Mouse (Mus musculus) left cerebral cortex, adult 2 months (tissue): Measurements from ENCODE around the gene Lamc2. TPM values are rescaled to one million over a fixed set of nuclear protein-coding genes. Genes with fewer than 3 reads are reported as not detected.

Source experiments
- DNase-seq, 2 experiments: peaks; one replicate each; pipeline ENCODE4 v3.0.0; 2021 to 2022; ENCODE audit warnings: low spot score in 2 of 2, mixed read lengths in 1 of 2; ENCODE audit errors: extremely low spot score in 1 of 2
- H3K27ac ChIP-seq: fragments of 200-600 bp; 2 replicates; pipeline ENCODE4 v1.8.1; 2022
- H3K4me3 ChIP-seq: fragments of 200-600 bp; 2 replicates; pipeline ENCODE4 v1.8.1; 2022
- CTCF ChIP-seq: fragments of 200-600 bp; IDR thresholded peaks from 2 replicates; pipeline ENCODE4 v1.8.1; 2022; ENCODE audit warnings: antibody characterized with exemption, mild to moderate bottlenecking, moderate library complexity
- intact Hi-C: fragments of 180-260 bp; cut with DNase I; formaldehyde crosslinking; loops from one replicate; pipeline ENCODE4 v1.15.1; 2025
- total RNA-seq, 2 experiments: library from RNA; stranded (reverse); gene quantifications; 2 replicates each; pipeline ENCODE4 v1.2.3; 2021

Lamc2 gene
- total RNA-seq, 2 experiments from 2014 or later = 12.1 to 12.5 TPM

- H3K4me3 ChIP-seq = no peak overlapping the region
- H3K27ac ChIP-seq = no peak overlapping the region
- intact Hi-C loops = no loop called here
- TF ChIP-seq CTCF = no peak
- no peak for DNase-seq
These were observed 46.0 kb downstream of the Lamc2 start for GRCm38 (mm10) chr1:153140265-153140664.

GRCm38 (mm10) chr1:153139635-153140034 is 46.6 kb downstream of the Lamc2 start:
- intact Hi-C loops = no loop called here
- no peak for DNase-seq
- TF ChIP-seq CTCF = no peak
- Histone ChIP-seq H3K27ac (no peak overlapping the region), H3K4me3 (no peak overlapping the region)

GRCm38 (mm10) chr1:153138486-153138885 is 47.8 kb downstream of the Lamc2 start:
- intact Hi-C loops = no loop called here
- no peak for TF ChIP-seq CTCF
- DNase-seq = no peak
- Histone ChIP-seq H3K4me3 (no peak overlapping the region), H3K27ac (no peak overlapping the region)

GRCm38 (mm10) chr1:153136647-153137046 is 49.6 kb downstream of the Lamc2 start:
- TF ChIP-seq CTCF = no peak
- intact Hi-C loops = no loop called here
- DNase-seq = no peak
- Histone ChIP-seq H3K27ac (no peak overlapping the region), H3K4me3 (no peak overlapping the region)

- intact Hi-C loops = loop anchor here (2.0 kb wide), 1 partner anchor 47 kb away; no protein-coding TSS in a partner anchor
- H3K4me3 ChIP-seq = no peak overlapping the region
- DNase-seq = peak in 1 of 2 experiments; percentile 14
- no peak overlapping the region for H3K27ac ChIP-seq
- TF ChIP-seq CTCF = no peak
These were observed 52.1 kb downstream of the Lamc2 start for GRCm38 (mm10) chr1:153133865-153134781.

GRCm38 (mm10) chr1:153129992-153130713 is 56.1 kb downstream of the Lamc2 start:
- no peak overlapping the region for H3K27ac ChIP-seq
- no peak overlapping the region for H3K4me3 ChIP-seq
- intact Hi-C loops = no loop called here
- DNase-seq = peak in 1 of 2 experiments; percentile 14
- TF ChIP-seq CTCF = no peak

- Histone ChIP-seq H3K27ac (no peak overlapping the region), H3K4me3 (no peak overlapping the region)
- DNase-seq = no peak
- no peak for TF ChIP-seq CTCF
- intact Hi-C loops = no loop called here
These were observed 57.5 kb downstream of the Lamc2 start for GRCm38 (mm10) chr1:153128780-153129179.

- DNase-seq = no peak
- H3K27ac ChIP-seq = no peak overlapping the region
- TF ChIP-seq CTCF = no peak
- intact Hi-C loops = no loop called here
- H3K4me3 ChIP-seq = no peak overlapping the region
These were observed 58.6 kb downstream of the Lamc2 start for GRCm38 (mm10) chr1:153127622-153128021.

GRCm38 (mm10) chr1:153126491-153127381 is 59.5 kb downstream of the Lamc2 start:
- no peak for TF ChIP-seq CTCF
- intact Hi-C loops = no loop called here
- Histone ChIP-seq H3K4me3 (no peak overlapping the region), H3K27ac (no peak overlapping the region)
- DNase-seq = peak in 1 of 2 experiments; percentile 13

- Histone ChIP-seq H3K4me3 (no peak overlapping the region), H3K27ac (no peak overlapping the region)
- intact Hi-C loops = no loop called here
- TF ChIP-seq CTCF = no peak
- DNase-seq = no peak
These were observed 60.7 kb downstream of the Lamc2 start for GRCm38 (mm10) chr1:153125287-153126275.
